Mouse (Mus musculus): Measurements from ENCODE around the gene Slco3a1.

GRCm38 (mm10) chr7:74461146-74461545 is 93.4 kb downstream of the Slco3a1 start:
- TF ChIP-seq CTCF (conservative IDR thresholded peaks at IDR 0.05; ENCODE audit: insufficient read depth, insufficient read length, low read depth, low read length): no peak
- TF ChIP-seq POLR2A (IDR thresholded peaks at IDR 0.05; ENCODE audit: low read depth, low read length): no peak
